Mouse (Mus musculus) brain, embryonic 14.5 days (tissue): ENCODE data around the gene Atp13a1. TPM values are rescaled to one million over a fixed set of nuclear protein-coding genes. Genes with fewer than 3 reads are reported as not detected.

Source experiments
- DNase-seq: peaks from one replicate; pipeline ENCODE4 v3.0.0-alpha.2; 2011; ENCODE audit warnings: low read depth
- CTCF ChIP-seq: fragments of 200-500 bp; IDR thresholded peaks from 2 replicates; pipeline ENCODE4 v1.5.1; 2012; ENCODE audit warnings: inconsistent platforms, mild to moderate bottlenecking, moderate library complexity, borderline replicate concordance; ENCODE audit not compliant: insufficient read depth, insufficient read length; ENCODE audit errors: extremely low read depth
- POLR2A ChIP-seq: fragments of 200-500 bp; IDR thresholded peaks from 2 replicates; pipeline ENCODE4 v1.6.1; 2012; ENCODE audit warnings: mild to moderate bottlenecking, inconsistent platforms, borderline replicate concordance; ENCODE audit not compliant: poor library complexity, insufficient read depth, insufficient read length, severe bottlenecking; ENCODE audit errors: extremely low read depth
- polyA plus RNA-seq: library from polyadenylated mRNA; depleted of rRNA; stranded (reverse); fragments of >200 nt; gene quantifications from 2 replicates; pipeline ENCODE4 v1.2.3, GENCODE M21; 2012

The Atp13a1 gene
- polyA plus RNA-seq, 1 experiment = 85.0 TPM

DNA sequence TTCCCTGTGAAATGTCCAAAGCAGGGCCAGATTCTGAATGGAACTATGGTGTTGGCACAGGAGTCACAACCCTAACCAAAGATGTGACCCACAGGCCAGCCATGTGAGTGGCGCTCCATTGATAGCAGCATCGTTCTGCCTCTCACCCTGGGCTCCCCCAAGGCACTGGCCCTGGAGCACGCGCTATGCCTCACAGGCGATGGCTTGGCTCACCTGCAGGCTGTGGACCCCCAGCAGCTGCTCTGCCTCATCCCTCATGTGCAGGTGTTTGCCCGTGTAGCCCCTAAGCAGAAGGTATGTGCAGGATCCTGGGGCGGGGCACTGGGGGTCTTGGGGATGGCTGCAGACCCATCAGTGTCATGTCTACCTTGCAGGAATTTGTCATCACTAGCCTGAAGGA lies 12.4 kb downstream of the Atp13a1 start:
- DNase-seq = no peak
- TF ChIP-seq CTCF (no peak), POLR2A (no peak)

DNA sequence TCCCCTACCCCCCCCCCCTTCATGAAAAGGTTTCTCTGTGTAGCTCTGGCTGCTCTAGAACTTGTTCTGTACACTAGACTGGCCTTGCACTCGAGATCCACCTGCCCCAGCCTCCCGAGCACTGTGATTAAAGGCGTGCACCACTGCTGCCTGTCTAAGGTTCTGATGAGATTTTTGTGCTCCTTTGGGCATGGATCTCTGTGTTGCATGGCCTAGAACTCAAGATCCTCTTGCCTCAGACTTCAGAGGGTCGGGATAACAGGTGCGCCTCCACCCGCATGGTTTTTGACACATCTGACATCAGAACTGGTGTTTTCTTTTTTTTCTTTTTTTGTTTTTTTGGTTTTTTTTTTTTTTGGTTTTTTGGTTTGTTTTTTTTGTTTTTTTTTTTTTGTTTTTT lies 13.6 kb downstream of the Atp13a1 start:
- no peak for TF ChIP-seq POLR2A
- TF ChIP-seq CTCF = no peak
- DNase-seq = no peak

DNA sequence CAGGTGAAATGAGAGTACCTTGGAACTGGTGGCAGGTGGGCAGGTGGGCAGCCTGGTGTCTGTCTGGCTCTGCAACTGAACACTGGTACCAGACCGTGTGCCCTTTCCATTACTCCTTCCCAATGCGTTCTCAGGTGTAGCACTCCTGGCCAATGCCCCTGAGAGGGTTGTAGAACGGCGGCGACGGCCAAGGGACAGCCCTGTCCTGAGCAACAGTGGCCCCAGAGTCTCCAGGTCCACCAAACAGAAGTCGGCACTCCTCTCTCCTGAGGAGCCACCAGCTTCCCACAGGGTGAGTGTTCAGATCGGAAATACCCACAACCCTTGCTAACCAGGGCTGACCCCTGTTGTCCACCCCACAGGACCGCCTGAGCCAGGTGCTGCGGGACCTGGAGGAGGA lies 14.1 kb downstream of the Atp13a1 start:
- DNase-seq = no peak
- TF ChIP-seq CTCF (no peak), POLR2A (no peak)

DNA sequence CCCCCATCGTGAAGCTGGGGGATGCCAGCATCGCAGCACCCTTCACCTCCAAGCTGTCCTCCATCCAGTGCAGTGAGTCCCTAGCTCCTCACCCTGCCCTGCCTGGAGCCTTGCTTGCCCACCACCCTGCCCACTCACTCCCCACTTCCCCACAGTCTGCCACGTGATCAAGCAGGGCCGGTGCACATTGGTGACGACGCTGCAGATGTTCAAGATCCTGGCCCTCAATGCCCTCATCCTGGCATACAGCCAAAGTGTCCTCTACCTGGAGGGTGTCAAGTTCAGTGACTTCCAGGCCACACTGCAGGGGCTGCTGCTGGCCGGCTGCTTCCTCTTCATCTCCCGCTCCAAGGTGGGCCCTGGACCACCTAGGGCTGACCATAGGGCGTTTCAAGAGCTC lies 14.5 kb downstream of the Atp13a1 start:
- DNase-seq = no peak
- TF ChIP-seq POLR2A (no peak), CTCF (no peak)

DNA sequence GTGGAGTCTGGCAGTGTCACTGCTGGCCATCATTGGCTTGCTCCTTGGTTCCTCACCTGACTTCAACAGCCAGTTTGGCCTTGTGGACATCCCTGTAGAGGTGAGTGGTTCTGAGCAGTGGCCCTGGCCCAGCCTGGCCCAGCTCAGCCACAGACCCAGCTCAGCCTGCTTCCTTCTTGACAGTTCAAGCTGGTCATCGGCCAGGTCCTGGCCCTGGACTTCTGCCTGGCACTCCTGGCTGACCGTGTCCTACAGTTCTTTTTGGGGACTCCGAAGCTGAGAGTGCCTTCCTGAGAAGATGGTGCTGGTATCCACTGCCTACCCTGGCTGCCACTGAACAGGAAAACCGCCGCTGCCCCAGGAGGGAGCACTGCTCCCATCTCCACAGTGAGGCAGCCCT lies 16.3 kb downstream of the Atp13a1 start:
- TF ChIP-seq CTCF (no peak), POLR2A (no peak)
- no peak for DNase-seq

DNA sequence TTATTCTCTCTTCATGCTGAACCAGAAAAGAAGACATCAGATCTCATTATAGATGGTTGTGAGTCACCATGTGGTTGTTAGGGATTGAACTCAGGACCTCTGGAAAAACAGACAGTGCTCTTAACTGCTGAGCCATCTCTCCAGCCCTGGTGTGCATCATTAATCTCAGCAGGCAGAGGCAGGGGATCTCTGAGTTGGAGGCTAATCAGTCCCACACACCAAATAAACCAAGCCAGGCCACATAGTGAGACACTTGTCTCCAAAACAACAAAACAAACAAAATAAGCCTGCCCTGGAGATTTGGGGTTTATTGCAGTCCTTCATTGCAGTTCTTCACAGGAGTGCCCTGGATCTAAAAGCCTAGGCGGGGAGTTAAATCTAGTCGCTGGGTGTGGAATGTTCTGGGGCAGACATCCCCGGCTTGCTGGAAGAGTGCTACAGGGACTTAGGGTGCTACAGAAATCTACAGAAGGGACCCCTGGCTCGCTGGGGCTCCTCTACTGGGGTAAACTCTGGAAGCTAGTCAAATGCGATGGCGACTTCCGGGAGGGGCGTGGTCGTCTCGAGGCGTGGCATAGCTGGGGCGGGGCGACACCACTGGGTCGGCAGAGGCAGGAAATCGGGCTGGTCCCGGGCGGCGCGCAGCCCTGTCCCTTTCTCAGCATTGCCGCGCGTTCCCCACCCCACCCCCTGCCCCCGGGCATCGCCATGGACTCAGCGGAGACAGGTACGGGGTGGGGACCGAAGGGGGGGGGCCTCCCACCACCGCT lies 17.3 kb downstream of the Atp13a1 start, which contains the start of gene Gmip:
Gmip (plus strand) TSS at position 586 of the 770 bp plus-strand sequence.
- DNase-seq = peak; percentile 78
- TF ChIP-seq CTCF (no peak), POLR2A (no peak)

DNA sequence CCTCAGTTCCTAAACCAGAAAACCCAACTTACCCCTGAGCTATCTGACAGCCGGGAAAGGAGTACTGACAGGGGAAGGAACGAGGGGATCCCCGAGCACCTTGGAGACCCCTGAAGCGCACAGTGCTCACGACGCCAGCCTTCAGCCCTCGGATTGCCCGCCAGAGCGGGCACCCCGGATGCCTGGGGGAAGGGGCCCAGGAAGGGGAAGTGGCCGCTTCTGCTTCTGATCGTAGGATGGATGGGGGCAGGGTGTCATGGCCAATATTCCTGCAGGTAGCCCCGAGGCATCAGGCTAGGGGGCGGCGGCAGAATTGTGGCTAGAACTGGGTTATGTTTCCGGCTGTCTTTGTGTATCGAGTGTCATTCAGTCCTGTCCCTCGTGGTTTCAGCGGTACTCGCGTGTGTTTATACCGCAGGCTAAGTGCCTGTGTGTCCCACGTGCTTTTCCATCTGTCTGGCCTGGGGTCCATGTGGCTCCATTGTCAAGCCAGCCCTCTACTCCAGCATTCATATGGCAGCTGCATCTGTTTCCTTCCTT lies 18.0 kb downstream of the Atp13a1 start:
- DNase-seq = peak; percentile 79
- TF ChIP-seq CTCF (no peak), POLR2A (no peak)

DNA sequence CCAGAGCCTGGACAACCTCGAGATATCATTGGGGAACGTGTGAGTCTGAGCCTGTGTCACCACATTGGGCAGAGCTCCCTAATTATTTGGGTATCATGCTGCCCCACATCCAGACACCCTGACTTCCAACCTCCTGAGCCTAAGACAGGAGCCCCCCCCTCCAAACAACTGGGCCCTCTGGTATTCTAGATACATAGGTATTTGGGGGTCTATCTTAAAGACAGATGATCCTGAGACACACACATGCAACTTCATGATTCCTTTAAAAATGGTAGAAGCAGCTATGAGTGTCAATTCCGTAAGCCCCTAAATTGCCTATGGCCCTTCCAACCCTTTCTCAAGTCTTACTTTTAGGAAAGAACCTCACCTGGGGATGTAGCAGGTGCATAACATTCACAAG lies 18.9 kb downstream of the Atp13a1 start:
- TF ChIP-seq POLR2A = no peak
- no peak for TF ChIP-seq CTCF
- no peak for DNase-seq

DNA sequence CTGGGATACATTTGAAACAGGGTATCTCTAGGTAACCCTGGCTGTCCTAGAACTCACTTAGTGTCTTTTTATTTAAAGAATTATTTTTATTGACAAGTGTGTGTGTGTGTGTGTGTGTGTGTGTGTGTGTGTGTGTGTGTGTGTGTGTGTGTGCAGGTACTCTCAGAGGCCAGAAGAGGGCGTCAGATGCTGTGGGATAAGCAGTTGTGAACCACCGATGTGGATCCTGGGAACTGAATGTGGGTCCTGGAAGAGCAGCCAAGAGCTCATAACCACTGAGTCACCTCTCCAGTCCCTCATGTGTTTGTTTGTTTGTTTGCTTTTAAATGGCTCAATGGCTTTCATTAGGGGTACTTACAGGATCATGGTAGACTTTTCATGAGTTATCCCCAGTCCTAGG lies 23.9 kb downstream of the Atp13a1 start:
- TF ChIP-seq POLR2A (no peak), CTCF (no peak)
- DNase-seq = no peak

DNA sequence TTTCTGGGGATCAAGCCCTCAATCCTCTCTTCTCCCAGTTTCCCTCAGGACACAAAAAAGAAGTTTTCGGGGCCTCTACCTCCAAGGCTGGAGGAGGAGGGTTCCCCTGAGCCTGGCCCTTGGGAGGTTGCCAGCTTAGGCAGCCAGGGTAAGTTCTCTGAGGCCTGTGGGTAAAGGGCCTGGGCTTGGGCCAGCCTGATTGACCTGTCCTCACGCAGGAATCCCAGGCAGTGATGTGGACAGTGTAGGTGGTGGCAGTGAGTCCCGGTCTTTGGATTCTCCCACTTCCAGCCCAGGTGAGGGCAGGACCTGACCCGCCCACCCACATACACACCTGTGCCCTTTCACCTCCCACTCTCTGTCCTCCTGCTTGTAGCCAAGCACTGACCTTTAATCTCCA lies 24.4 kb downstream of the Atp13a1 start:
- TF ChIP-seq POLR2A (no peak), CTCF (no peak)
- DNase-seq = no peak

DNA sequence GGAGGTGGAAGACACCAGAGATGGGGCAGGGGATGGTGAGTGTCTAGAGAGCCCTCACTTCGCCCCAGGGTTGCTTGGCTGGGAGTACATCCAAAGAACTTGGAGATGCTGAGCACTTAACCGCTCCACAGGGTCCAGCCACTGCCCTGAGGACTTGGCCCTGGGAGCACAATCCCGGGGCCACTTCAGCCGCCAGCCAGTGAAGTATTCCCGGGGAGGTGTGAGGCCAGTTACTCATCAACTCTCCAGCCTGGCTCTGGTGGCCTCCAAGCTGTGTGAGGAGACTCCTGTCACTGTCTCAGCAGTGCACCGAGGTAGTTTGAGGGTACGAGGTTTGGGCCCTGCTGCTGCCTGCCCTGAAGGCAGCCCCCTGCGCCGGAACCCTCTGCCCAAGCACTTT lies 29.5 kb downstream of the Atp13a1 start:
- DNase-seq = no peak
- TF ChIP-seq CTCF = no peak
- no peak for TF ChIP-seq POLR2A

DNA sequence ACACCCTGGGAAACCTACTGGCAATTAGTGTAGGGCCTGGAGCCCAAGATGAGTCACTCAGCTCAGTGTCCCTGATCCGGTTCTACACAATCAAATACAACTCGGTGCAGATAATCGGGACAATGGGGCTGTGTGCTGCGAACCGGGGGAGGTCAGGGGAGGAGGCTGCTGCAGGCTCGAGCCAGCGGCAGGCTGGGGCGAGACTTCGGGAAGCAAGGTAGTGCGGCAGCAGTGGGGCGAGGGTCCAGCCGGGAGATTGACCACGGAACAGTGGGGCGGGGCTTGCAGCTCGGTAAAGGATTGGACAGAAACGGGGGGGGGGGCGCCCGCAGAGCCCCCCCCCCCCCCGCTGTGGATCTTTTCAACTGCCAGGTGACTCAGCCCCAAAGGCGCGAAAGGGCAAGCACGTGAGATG lies 31.0 kb downstream of the Atp13a1 start:
- no peak for TF ChIP-seq CTCF
- 0 out of 2 replicates have a peak, but pooled peaks have one; percentile 9 for TF ChIP-seq POLR2A
- peak; percentile 78 for DNase-seq
